Mouse (Mus musculus): ENCODE results near the gene Svip. TPM values are rescaled to one million over a fixed set of nuclear protein-coding genes. Genes with fewer than 3 reads are reported as not detected.

The Svip gene
- polyA plus RNA-seq (2014; fragmentation: Nextera tagmentation; extraction: Ambion mirVana): 7.2 and 7.3 TPM in 2 replicates

DNA sequence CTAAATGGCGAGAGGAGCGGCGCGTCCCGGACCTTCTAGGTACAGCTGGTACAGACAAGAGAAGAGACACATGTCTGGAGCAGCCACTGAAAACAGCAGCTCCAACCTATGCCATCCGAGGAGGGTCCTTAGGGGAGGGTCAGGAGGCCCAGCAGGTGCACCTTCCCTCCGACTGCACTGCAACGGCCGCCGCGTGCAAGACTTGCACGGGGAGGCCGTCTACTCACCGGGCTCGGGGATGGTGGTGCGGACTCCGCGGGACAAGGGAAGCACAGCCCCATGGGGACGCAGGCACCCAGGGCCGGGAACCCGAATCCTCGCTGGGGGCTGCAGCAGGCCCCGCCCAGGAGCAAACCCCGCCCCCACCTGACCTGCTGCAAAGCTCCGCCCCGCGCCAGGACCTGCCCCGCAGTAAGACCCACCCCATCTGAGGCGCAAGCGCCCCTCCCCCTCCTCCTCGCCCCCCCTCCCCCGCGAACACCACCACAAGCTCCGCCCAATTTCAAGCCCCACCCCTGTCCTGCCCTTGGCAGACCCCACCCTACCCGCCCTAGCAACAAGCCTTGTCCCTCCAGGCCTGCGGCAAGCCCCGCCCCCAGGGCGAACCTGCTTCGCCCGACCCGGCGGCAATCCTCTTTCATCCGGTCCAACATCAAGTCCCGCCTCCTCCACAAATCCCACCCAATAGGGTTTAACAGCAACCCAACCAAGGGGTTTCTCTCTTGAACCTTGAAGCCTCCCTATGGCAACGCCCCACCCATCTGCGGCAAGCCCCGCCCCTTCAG lies at the start of gene Svip:
TSS of gene Svip (minus strand) at position 508 of the 785 bp plus-strand sequence.
- Histone ChIP-seq H3K9me3 (ENCODE audit: low read depth, low read length) (no peaks in the 10 kb centered on the region), H3K4me2 (peak within 1 kb of the TSS; percentile 69), H3K36me3 (ENCODE audit: insufficient read depth) (no peaks in the 10 kb centered on the region), H3K4me3 (ENCODE audit: low read depth, low read length) (peak within 1 kb of the TSS; percentile 51), H3K4me1 (ENCODE audit: insufficient read depth) (no peaks in the 10 kb centered on the region), H3K27ac (ENCODE audit: low read depth) (peak within 1 kb of the TSS; percentile 58), H3K27me3 (ENCODE audit: insufficient read depth, low read length) (no peaks in the 10 kb centered on the region), H3K9ac (peak within 1 kb of the TSS; percentile 48)
- 2% methylated on average over 31 of the region's 47 CpGs for WGBS
- DNase-seq: peak; percentile 86
- TF ChIP-seq CTCF (IDR thresholded peaks at IDR 0.05; ENCODE audit: low read depth): no peak
- peak; percentile 94 for ATAC-seq (ENCODE audit: insufficient read depth)

DNA sequence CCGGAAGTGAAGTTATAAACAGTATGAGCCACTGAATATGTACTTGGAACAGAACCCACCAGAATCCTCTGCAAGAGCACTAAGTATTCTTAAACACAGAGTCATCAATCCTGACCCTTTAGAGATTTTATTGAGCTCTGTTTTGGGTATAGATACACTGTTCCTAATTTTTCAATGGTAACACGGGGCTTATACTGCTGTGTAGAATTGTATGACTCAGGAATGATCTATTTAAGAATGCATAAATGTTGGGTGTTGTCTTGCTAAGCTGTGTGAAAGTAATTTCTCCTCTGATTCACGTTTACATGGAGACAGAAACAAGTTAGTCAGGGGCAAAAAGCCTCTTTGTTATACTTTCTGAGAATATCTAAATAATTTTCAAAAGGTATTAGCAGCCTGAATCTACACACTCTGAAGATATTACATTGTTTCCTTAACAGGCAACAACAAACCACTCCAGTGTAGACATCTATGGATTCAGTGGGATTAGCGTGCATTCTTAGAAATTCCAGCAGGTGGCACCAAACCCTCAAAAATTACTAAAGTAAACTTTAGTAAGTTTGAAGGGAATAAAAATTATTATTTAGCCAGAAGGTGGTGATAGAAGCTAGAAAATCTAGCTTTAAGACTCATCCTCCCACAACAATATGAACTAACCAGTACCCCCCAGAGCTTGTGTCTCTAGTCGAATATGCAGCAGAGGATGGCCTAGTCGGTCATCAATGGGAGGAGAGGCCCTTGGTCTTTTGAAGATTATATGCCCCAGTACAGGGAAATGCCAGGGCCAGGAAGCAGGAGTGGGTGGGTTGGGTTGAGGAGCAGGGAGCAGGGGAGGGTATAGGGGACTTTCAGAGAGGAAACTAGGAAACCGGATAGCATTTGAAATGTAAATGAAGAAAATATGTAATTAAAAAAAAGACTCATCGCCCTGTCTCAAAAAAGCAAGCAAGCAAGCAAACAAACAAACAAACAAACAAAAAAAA lies 32.1 kb upstream of the Svip start:
- Histone ChIP-seq H3K27me3 (ENCODE audit: insufficient read depth, low read length) (no peaks in the 10 kb centered on the region), H3K4me2 (no peak overlapping the region), H3K36me3 (ENCODE audit: insufficient read depth) (no peaks in the 10 kb centered on the region), H3K9me3 (ENCODE audit: low read depth, low read length) (no peaks in the 10 kb centered on the region), H3K9ac (no peak overlapping the region), H3K27ac (ENCODE audit: low read depth) (no peak overlapping the region), H3K4me3 (ENCODE audit: low read depth, low read length) (no peak overlapping the region), H3K4me1 (ENCODE audit: insufficient read depth) (no peaks in the 10 kb centered on the region)
- peak; percentile 89 for DNase-seq
- WGBS: 43% methylated on average over 8 of the region's 8 CpGs
- TF ChIP-seq CTCF (IDR thresholded peaks at IDR 0.05; ENCODE audit: low read depth): peak; percentile 66
- peak; percentile 54; the same call in 1 of the 2 replicates for ATAC-seq (ENCODE audit: insufficient read depth)

DNA sequence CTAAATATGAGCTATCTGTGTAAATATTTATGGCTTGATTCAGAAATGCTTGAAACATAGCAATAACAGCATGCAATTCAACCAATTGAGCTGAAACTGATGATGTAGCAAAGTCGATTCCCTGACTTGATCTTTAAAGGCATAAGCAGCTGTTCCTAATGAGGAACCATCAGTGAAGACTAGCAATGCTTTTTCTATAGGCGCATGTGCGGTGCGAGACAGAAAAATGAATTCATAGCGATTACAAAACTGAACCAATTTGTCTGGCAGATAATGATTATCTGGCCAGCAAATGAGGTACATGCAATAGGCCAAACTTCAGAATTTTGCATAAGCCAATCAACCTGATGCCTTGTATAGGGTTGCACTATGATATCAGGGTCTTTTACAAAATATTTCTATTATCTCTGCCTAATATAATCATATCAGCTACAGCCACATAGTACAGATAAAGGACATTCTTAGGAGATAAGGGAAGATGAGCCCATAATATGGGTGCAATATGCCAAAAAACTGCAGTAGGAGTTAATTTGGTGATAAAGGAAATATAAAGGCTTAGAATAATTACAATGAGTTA lies 18.3 kb upstream of the Svip start:
- Histone ChIP-seq H3K27ac (ENCODE audit: low read depth) (no peak overlapping the region), H3K9ac (no peak overlapping the region), H3K9me3 (ENCODE audit: low read depth, low read length) (no peaks in the 10 kb centered on the region), H3K27me3 (ENCODE audit: insufficient read depth, low read length) (no peaks in the 10 kb centered on the region), H3K4me1 (ENCODE audit: insufficient read depth) (no peaks in the 10 kb centered on the region), H3K4me2 (no peak overlapping the region), H3K4me3 (ENCODE audit: low read depth, low read length) (no peak overlapping the region), H3K36me3 (ENCODE audit: insufficient read depth) (no peaks in the 10 kb centered on the region)
- ATAC-seq (ENCODE audit: insufficient read depth) (no peak), DNase-seq (no peak)
- TF ChIP-seq CTCF (IDR thresholded peaks at IDR 0.05; ENCODE audit: low read depth): no peak
- WGBS: 79% methylated on average over 5 of the region's 5 CpGs

DNA sequence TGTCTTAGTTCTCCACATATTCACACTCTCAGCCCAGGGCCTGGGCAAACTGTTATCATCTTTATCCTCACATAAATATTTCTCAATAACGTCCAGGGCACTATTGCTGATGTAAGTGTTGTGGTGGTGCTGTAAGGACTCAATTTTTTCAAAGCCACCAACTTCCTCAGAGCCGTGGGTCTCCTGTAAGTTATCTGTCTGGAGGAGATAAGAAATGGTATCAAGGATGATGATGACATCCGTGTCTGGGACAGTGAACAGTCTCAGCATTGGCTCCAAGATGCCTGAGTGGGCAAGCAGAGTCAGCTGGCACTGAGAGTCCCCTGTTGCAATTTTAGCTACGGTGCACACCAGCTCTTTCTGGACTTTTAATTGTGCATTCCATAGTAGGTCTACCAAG lies 16.2 kb upstream of the Svip start:
- DNase-seq (no peak), ATAC-seq (ENCODE audit: insufficient read depth) (no peak)
- Histone ChIP-seq H3K9me3 (ENCODE audit: low read depth, low read length) (no peaks in the 10 kb centered on the region), H3K27me3 (ENCODE audit: insufficient read depth, low read length) (no peaks in the 10 kb centered on the region), H3K9ac (no peak overlapping the region), H3K4me1 (ENCODE audit: insufficient read depth) (no peaks in the 10 kb centered on the region), H3K4me2 (no peak overlapping the region), H3K4me3 (ENCODE audit: low read depth, low read length) (no peak overlapping the region), H3K36me3 (ENCODE audit: insufficient read depth) (no peaks in the 10 kb centered on the region), H3K27ac (ENCODE audit: low read depth) (no peak overlapping the region)
- no peak for TF ChIP-seq CTCF (IDR thresholded peaks at IDR 0.05; ENCODE audit: low read depth)
- 59% methylated on average over 4 of the region's 4 CpGs for WGBS

DNA sequence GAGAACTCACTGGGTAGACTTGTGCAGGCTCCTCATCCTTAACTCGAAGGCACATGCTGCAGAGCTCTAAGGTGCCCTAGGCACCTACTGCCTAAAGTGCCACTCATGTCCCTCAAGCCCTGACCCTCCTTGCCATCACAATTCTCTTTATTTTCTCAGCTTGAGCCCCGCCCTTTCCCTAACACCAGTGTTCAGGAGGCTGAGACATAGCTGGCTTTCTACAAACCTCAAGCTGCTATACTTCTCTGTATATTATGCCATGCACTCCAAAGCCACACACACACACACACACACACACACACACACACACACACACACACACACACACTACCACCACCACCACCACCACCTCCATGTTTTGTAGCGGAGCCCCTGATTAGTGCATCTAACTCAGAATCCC lies 9.8 kb upstream of the Svip start, which contains the start of gene 1700015G11Rik:
TSS of gene 1700015G11Rik (minus strand) at position 101 of the 400 bp plus-strand sequence.
- no peak within 1 kb of the TSS for H3K4me2 ChIP-seq
- no peak for TF ChIP-seq CTCF (IDR thresholded peaks at IDR 0.05; ENCODE audit: low read depth)
- ATAC-seq (ENCODE audit: insufficient read depth) (no peak), DNase-seq (no peak)
- no peak within 1 kb of the TSS for H3K27ac ChIP-seq (ENCODE audit: low read depth)
- no peaks in the 10 kb centered on the region for H3K4me1 ChIP-seq (ENCODE audit: insufficient read depth)
- H3K4me3 ChIP-seq (ENCODE audit: low read depth, low read length): no peak within 1 kb of the TSS
- 76% methylated on average over 3 of the region's 3 CpGs for WGBS
- no peak within 1 kb of the TSS for H3K9ac ChIP-seq
- no peaks in the 10 kb centered on the region for H3K27me3 ChIP-seq (ENCODE audit: insufficient read depth, low read length)
- H3K36me3 ChIP-seq (ENCODE audit: insufficient read depth): no peaks in the 10 kb centered on the region
- no peaks in the 10 kb centered on the region for H3K9me3 ChIP-seq (ENCODE audit: low read depth, low read length)

DNA sequence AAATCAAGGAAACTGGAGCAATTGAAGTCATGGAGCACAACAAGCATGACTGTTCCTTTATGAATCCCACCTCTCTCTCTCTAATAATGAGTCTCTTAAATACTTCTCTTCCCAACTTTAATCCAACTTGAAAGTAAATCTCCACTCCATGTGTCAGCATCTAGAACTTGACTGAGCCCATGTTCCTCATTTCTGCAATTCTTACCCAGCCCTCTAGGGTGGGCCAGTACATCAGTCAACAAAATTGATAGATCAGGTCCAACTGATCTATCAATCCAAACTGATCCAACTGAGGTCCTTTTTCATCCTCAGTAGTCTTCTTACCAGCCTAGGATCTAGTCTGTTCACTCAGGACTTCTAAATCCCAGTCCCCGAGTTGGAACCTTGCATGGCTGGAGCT lies 9.4 kb upstream of the Svip start:
- ATAC-seq (ENCODE audit: insufficient read depth): no peak
- H3K36me3 ChIP-seq (ENCODE audit: insufficient read depth): no peaks in the 10 kb centered on the region

More for the DNA sequence above, 9.4 kb upstream of the Svip start:
- Histone ChIP-seq H3K4me1 (ENCODE audit: insufficient read depth) (no peaks in the 10 kb centered on the region), H3K9me3 (ENCODE audit: low read depth, low read length) (no peaks in the 10 kb centered on the region), H3K4me2 (no peak overlapping the region), H3K27me3 (ENCODE audit: insufficient read depth, low read length) (no peaks in the 10 kb centered on the region), H3K27ac (ENCODE audit: low read depth) (no peak overlapping the region), H3K9ac (no peak overlapping the region), H3K4me3 (ENCODE audit: low read depth, low read length) (no peak overlapping the region)
- DNase-seq: no peak
- 0 out of 2 replicates have a peak, but pooled peaks have one; percentile 12 for TF ChIP-seq CTCF (IDR thresholded peaks at IDR 0.05; ENCODE audit: low read depth)
- 73% methylated on average over 1 of the region's 1 CpGs for WGBS
